Mouse (Mus musculus): ENCODE data around the gene Crhr1.
A peak's percentile ranks its signal among the peaks of the same experiment; 100 is the strongest.

The Crhr1 gene

GRCm38 (mm10) chr11:104133442-104133983 lies 858 bp downstream of the Crhr1 start:
- no peak for DNase-seq (ENCODE audit: low spot score)

DNA sequence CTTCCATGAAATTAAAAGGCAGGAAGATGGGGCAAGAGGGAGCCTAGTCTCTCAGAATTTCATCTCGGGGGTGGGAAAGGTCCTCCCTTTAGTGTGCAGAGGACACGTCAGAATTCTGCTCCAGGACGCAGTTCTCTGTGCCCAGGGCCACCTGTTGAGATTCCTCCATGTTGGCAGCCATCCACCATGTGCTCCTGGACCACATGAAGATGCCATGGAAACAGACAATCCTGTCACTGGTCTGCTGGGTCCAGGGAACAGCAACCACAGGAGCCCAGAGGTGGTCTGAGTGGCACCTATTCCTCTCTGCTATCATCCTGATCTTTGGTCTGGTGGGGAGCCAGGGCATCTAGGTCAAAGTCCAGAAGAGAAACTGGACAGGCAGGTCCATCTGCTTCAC lies 6.3 kb downstream of the Crhr1 start:
- no peak for DNase-seq (ENCODE audit: low spot score)

DNA sequence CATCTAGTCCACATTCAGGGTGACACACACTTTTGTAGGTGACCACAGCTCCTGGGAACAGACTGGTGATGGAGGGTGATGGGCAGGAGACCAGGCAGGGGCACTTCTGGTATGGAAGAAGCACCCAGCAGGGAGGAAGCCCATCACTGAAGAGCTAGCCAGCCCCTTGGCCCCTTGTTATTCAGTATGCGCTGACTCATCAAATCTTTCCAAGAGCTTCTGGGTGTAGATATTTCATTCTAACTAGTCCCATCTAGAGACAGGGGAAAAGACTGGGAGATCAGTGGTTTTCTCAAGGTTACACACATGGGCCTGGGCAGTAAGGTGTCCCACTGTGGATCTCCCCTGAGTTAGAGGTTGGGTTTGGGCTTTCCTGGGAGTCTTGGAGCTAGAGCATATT lies 12.3 kb downstream of the Crhr1 start:
- DNase-seq (ENCODE audit: low spot score): no peak

DNA sequence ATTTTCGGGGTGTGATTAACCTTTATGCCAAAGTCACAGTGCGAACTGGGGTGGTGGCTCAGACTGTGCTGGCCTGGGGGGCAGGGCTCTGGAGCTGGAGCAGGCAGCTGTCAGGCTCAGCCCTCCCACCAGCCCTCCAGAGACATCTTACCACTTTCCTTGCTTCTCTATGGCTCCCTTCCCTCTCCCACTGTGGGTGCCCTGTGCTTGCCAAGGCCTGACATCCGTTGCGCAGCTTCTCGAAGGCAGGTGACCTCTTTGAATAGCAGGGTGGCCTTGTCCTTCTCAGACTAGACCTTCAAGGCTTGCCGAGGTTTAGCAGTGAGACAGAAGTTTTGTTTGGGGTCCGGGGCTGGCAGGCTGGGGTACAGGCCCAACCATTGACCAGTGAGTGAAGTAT lies 16.1 kb downstream of the Crhr1 start:
- DNase-seq (ENCODE audit: low spot score): no peak

- no peak for DNase-seq (ENCODE audit: low spot score)
These were observed 18.3 kb downstream of the Crhr1 start for GRCm38 (mm10) chr11:104150911-104151310.

DNA sequence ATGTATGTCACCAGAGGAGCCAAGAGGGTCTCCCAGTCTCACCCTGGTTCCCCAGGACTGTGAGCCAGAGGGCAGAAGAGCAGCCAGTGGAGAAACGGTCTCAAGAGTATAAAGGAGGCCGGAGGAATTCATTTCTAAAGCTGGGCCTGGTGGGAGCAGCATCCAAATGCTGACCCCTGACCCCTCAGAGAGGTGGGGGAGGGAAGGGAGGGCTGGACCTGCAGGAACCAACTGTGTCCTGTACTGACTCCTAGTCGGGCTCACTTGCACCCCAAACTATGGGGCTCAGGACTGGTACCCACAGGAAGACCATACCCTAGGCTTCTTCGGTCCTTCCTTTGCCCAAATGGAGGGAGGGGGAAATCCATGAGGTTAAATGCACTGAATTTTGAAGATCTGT lies 21.7 kb downstream of the Crhr1 start:
- no peak for DNase-seq (ENCODE audit: low spot score)

DNA sequence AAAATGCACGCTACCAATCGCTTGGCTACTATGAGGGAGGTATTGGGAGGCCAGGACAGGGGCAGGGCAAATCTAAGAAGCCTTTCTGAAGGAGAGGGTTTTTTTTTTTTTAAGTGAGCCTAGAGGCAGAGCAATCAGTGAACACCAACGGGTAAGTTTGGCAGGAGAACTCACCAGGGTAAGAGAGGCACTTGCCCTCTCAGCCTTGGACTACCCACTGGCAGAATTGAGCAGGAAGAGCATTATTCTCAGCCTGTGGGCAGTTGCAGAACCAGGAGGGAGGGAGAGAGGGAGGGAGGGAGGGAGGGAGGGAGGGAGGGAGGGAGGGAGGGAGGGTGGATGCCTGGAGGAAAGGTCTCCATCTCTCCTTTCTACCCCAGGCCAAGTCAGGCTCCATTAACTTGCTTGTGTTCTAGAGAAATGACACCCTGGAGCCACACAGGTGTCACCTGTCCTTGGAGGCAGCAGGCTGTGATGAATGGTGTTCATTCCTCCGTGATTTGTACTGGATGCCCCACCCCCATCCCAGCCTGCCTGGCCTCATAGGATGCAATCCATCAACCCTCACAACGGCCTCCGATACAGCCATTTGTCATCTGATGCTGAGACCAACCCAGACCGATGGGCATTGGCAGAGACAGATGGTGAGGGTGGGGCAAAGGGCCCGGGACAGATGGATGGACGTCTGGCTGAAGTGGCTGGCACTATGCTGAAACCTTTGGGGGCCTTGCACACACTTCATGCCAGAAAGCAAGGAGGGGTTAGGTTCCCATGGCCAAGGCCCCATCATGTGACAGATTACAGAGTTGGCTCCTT lies 22.4 kb downstream of the Crhr1 start:
- DNase-seq (ENCODE audit: low spot score): no peak

GRCm38 (mm10) chr11:104155899-104156298 lies 23.2 kb downstream of the Crhr1 start:
- no peak for DNase-seq (ENCODE audit: low spot score)

DNA sequence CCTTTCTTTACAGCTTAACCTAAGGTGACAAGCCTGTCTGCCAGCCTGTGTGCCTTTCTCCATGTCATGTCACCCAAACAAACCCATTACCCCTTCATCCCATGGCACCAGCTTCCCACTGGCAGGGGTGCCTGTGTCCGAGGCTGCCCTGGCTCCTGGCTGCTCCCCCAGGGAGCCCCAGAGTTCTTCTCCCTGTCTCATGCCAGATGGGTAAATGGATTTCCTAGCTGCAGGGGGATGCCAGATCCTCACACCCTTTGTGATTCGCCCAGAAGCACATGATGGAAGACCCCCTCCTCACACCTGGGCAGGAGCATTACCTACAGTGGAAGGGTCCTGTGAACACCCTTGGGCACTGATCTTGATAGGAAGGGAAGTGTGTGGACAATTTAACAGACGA lies 23.7 kb downstream of the Crhr1 start:
- no peak for DNase-seq (ENCODE audit: low spot score)

GRCm38 (mm10) chr11:104157603-104158259 lies 25.1 kb downstream of the Crhr1 start:
- peak; percentile 44 for DNase-seq (ENCODE audit: low spot score)

DNA sequence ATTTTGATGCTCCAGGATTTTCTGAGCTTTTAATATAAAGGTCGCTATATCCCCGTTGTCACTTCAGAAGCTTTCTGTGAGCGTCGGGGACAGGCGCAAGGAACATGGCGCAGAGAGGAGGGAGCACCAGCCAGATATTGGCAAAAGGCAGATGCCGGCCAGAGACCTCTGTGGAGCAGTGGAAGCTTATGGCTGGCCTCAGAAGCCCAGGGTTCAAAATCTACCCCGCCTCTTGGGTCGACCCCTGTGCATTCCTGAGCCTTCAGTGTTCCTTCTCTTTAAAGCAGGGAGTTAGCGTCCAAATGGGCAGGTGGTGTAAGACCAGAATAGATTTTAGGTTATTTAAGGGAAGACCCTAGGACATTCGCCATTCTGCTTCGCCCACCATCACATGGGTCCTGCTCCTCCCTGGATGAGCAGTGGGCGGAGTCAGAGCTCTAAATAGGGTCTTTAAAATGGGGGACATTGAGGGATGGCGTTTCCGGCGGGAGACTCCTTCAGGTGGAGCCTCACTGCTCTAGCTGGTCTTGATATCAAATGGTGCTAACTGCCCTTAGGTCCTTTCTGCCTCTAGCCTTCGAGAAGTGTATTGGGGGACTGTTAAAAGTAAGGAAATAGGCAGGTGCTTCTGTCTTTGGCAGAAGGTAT lies 25.7 kb downstream of the Crhr1 start:
- no peak for DNase-seq (ENCODE audit: low spot score)

GRCm38 (mm10) chr11:104159769-104160272 lies 27.2 kb downstream of the Crhr1 start:
- DNase-seq (ENCODE audit: low spot score): no peak

GRCm38 (mm10) chr11:104161153-104161552 lies 28.5 kb downstream of the Crhr1 start:
- no peak for DNase-seq (ENCODE audit: low spot score)

DNA sequence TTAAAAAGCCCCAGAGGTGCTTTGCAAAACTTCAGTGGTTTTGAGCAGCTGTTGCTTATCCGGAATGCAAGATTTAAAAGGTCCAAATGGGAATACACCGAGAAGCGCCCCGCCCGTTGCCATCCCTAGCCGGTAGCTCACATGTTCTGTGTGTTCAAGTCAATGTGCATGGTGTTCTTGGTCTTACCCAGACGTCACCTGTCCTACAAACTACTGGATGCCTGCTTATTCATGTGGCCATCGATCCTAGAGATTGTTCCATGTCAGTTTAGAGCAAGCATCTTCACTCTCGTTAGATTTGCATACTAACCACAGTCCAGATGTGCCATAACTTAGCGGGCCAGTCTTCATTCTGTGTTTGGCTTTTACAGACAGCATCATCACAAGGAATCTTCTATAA lies 31.6 kb downstream of the Crhr1 start:
- no peak for DNase-seq (ENCODE audit: low spot score)

DNA sequence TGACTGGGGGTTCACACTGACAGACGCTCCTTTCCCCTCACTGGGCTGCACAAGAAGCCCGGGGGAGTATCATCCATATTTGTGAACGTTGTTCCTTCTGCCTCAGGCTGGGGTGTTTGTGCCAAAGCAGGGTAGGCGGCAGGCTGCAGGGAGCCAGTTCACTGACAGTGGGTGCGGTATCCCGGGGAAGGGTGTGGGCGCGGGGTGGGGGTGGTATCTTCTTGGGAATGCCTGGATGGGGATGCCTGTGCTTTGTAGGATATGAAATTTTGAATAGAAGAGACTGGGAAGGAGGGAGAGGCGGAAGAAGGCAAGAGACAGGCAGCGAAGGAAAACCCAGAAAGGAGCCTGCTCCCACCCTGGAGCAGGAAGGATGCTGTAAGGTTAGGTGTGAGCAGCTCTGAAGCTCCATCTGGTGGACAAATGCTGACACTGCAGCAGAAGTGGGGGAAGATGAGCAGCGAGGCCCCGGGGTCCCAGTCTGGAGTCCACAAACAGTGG lies 38.7 kb downstream of the Crhr1 start:
- DNase-seq (ENCODE audit: low spot score): peak; percentile 49

GRCm38 (mm10) chr11:104178893-104179292 lies 46.2 kb downstream of the Crhr1 start:
- no peak for DNase-seq (ENCODE audit: low spot score)

DNA sequence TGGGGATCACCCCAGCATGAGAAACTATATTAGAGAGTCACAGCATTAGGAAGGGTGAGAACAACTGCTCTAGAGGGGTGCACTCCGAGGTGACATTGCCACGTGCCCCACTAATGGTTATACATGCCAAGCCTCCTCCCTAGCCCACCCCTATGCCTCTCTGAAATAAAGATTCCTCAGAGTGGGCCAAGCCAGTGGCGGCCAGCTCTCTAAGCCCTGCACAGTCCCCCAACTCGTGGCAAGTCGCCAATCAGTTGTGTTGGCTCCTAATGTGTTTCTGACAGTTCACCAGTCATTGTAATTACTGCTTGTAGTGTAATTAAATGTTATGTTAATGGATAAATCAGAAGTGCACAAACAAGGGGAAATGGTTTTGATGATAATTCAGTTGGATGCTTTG lies 47.1 kb downstream of the Crhr1 start:
- no peak for DNase-seq (ENCODE audit: low spot score)

DNA sequence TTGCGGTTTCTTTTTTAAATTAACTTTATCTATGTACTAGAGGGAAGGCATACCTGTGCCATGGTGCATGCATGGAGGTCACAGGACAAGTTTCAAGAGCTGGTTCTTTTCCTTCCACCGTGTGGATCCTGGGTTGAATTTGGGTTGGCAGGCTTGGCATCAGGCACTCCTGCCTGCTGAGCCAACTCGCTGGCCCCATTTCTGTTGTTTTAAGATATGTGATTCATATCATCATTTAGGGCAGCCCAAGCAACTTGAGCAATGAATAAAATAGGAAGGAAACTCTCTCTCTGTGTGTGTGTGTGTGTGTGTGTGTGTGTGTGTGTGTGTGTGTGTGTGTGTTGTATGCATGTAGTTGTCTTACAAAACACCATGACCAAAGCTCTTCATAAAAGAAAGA lies 49.5 kb downstream of the Crhr1 start:
- DNase-seq (ENCODE audit: low spot score): no peak

GRCm38 (mm10) chr11:104186135-104186836 lies 53.6 kb downstream of the Crhr1 start, which contains the start of gene Sppl2c:
Gene Sppl2c, plus strand, starts transcription at chr11:104186327.
- no peak for DNase-seq (ENCODE audit: low spot score)

DNA sequence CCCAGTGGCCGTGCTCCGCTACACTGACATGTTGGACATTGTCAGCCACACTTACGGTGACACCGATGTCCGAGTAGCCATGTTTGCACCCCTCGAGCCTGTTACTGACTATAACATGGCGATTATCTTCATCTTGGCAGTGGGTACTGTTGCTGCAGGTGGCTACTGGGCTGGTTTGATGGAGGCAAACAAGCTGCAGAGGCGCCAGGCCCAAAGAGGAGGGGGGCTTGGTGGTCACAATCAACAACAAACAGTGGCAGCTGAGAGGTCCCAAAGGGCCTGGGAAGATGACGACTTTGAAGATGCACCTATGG lies 54.1 kb downstream of the Crhr1 start:
- no peak for DNase-seq (ENCODE audit: low spot score)

DNA sequence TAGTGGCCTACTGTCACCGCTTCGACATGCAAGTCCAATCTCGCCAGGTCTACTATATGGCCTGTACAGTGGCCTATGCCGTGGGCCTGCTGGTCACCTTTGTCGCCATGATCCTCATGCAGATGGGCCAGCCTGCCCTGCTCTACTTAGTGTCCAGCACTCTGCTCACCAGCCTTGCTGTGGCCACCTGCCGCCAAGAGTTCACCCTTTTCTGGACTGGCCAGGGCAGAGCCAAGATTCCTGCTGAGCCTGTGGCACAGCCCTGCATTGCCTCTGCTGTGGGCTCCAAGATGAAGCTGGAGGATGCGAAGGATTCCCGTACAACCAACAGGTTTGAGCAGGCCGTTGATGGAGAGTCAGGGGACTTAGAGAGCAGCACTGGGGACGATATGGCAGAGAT lies 55.1 kb downstream of the Crhr1 start:
- DNase-seq (ENCODE audit: low spot score): no peak

- DNase-seq (ENCODE audit: low spot score): no peak
These were observed 57.4 kb downstream of the Crhr1 start for GRCm38 (mm10) chr11:104190008-104190407.
